Mouse (Mus musculus) adrenal gland, postnatal 14 days (tissue): ENCODE measurements around the gene Slc25a25. TPM values are rescaled to one million over a fixed set of nuclear protein-coding genes. Genes with fewer than 3 reads are reported as not detected.
A peak's percentile ranks its signal among the peaks of the same experiment; 100 is the strongest.
"Not testable (repeated sequence)": the region's sequence is repeated elsewhere in the genome, so short reads cannot be mapped to it uniquely, and the experiment has no call there.

Source experiments
- DNase-seq: peaks from one replicate; pipeline ENCODE4 v3.0.0; 2021; ENCODE audit warnings: mixed read lengths
- long read RNA-seq, 2 experiments: library from polyadenylated mRNA; stranded (forward); transcript quantifications; one replicate each; pipeline ENCODE4 v2.0.0; 2021
- total RNA-seq: library from RNA; stranded (reverse); gene quantifications from 2 replicates; pipeline ENCODE4 v1.2.3, GENCODE M21; 2021

The Slc25a25 gene
- 63.6 and 119 TPM in 2 replicates for total RNA-seq
- long read RNA-seq, experiment 1, transcript Slc25a25-203 (10 exons, 2,541 nt): major isoform, 84 of 150 reads
- long read RNA-seq, experiment 1, transcript Slc25a25-205 (10 exons, 3,278 nt): minor isoform, 37 of 150 reads
- long read RNA-seq, experiment 1, partial matches to known transcripts: 5 of 150 reads
- long read RNA-seq, experiment 1, other reads (novel, unspliced or antisense): 20 of 150 reads
- long read RNA-seq, experiment 2, transcript Slc25a25-205 (10 exons, 3,278 nt): minor isoform, 37 of 253 reads
- long read RNA-seq, experiment 2, transcript Slc25a25-203 (10 exons, 2,541 nt): major isoform, 177 of 253 reads
- long read RNA-seq, experiment 2, partial matches to known transcripts: 8 of 253 reads
- long read RNA-seq, experiment 2, other reads (novel, unspliced or antisense): 28 of 253 reads

DNA sequence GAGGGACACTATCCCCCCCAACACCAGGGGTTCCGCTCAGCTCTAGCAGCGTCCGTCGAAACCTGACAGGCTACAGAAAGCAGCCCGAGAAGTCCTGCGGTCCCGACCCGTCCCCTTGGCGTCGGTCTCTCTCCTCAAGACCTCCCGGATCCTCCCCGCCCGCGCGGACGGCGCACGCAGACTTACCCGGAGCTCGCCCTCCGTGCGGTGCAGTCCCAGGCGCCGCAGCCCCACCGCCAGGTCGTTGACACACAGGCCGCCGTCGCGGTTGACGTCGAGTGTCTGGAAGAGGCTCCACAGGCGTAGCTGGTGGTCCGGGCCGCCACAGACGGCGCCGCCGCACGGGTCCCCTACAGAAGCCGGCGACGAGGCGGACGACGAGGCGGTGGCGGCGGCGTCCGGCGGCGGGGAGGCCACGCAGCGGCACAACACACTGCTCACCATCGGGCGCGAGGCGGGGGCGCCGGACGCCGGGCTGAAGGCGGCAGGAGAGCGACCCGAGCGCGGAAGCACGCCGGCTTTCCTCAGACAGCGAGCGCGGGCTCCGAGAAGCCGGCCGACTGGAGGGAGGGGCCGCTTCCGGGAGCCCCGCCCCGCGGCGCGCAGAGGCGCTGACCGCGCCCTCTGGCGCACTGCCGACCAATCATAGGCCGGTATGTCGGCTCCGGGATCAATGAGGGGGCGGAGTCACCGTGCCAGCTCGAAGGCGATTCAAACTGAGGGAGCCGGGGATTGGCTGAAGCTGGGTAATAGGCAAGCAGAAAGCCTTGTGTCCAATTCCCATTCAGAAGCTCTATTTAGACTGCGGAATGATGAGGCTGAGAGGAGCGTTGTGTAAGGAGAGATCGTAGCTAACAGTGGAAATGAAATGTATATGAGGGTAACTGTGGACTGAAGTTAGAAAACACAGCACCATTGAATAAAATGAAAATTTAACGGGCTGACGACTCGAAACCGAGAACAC, at the start of gene Slc25a25:
Gene Slc25a25 (minus strand): TSS at position 565 of the 964 bp plus-strand sequence.
- DNase-seq: peak; percentile 99

DNA sequence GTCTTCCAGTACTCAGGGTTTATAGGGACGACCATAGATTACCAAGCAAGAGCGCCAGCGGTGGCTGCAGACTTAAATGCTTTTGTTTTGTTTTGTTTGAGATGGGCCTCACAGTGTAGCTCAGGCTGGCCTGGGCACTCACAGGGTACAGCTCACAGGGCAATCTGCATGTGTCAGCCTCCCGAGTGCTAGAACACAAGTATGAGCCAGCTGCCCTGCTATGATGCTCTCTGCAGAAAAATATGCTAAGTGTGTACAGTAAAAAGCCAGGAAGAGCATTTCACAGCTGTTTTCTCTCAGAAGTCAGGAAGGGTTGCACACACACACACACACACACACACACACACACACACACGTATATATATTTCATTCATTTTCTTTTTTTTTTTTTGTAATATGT, 49.2 kb upstream of the Slc25a25 start:
- no peak for DNase-seq

DNA sequence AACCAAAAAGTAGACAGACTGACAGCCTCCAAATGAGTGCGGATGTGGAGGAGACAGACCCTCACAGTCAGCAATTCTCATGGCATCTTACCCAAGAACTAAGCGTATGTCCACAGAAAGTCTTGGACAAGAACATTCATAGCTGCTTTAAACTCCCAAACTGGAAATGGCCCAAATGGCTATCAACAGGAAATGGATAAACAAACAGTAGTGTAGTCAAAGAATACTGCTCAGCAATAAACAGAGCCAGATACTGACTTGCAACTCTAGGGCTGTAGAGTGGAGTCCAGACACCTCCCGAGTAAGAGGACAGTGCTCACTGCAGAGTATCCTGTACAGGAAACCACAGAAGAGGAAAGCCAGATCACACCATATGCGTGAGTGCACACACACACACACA, 48.1 kb upstream of the Slc25a25 start:
- DNase-seq: no peak

DNA sequence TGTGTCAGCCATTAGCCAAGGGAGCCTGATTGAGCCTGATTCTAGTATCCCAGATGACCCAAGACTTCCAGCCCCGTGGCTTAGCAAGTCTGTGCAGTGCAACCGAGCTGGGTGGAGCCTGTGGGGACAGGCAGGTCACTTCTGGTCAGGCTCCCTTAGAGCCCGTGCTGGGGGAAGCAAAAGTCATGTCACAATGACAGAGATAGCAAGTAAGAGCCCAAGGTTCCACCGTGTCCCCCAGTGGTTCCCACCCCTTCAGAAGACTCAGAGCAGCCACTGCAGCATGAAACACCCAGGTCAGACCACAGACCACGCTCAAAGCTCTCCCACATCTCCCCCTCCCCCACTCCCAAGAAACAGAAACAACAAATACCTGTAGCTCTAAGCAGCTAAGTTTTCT, 44.9 kb upstream of the Slc25a25 start:
- DNase-seq: no peak

DNA sequence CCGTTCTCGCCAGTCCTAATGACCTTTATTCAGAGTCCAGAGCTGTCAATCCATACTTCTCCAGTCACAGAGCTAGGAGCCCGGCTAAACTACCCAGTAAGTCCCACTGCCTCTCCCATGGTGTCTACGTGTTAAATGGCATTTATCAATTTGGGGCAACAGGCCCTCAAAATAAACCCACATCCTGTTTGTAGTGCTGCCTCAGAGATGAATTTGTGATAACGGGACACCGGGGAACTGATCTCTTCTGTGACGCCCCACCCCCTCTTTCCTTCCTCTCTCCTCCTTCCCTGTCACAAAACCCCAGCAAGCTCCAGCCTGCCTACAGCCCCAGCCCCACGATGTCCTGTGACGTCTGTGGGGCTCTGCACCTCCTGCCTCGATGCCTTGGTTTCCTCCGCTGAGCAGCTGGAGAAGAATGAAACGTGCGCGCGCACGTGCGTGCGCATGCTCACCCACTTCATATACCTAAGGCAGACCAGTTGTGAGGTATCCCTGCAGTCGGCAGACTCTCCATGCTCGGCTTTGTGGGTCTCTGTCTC, 44.0 kb upstream of the Slc25a25 start:
- peak; percentile 61 for DNase-seq

DNA sequence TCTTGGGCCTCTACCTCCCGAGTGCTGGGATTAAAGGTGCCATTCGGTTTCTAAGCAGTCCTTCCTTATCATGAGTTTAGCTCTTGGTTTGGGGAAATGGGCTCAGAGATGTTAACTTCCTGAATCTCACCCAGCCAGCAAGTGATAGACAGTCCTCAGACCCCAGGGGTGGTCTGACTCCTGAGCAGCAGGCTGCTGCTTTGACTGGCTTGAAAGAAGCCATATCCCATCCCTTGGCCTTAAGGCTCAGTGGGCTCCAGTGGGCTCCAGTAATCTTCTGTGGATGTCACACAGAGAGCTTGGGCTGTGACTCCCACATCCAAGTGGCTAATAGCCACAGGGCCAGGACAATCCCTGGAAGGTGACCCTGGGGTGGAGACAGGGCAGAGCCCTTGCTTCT, 43.3 kb upstream of the Slc25a25 start:
- no peak for DNase-seq

DNA sequence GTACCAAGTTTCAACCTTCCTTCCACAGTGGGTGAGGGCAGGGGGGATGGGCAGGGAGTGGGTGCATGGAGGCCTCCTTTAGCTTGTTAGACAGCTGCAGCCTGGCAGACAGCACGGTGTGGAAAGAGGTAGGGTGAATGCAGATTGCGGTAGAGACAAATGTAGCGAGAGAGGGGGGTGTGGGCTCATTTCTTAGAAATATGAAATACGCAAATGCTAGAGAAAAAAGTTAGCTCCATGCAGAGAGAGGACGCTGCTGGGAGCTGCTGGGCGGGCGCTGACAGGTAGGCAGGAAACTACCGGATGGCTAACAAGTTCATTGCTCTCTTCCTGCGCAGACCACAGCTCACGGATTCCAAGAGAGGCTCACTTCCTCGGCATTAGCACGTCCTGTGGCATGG, 42.1 kb upstream of the Slc25a25 start:
- no peak for DNase-seq

DNA sequence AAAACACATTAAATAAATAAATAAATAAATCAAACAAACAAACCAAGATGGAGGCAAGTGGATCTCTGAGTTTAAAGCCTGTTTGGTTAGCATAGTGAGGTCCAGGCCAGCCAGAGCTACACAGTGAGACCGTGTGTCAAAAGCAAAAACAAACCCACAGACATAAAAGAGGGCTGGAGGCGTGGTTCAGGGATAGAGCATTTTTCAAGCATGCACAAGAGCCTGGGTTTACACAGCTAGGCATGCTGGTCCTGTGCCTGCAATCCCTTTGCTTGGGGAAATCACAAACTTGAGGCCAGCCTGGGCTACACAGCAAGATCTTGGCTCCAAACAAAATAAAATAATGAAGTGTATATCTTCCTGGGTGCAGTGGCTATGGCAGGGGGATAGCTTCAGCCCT, 41.4 kb upstream of the Slc25a25 start:
- DNase-seq: no peak

DNA sequence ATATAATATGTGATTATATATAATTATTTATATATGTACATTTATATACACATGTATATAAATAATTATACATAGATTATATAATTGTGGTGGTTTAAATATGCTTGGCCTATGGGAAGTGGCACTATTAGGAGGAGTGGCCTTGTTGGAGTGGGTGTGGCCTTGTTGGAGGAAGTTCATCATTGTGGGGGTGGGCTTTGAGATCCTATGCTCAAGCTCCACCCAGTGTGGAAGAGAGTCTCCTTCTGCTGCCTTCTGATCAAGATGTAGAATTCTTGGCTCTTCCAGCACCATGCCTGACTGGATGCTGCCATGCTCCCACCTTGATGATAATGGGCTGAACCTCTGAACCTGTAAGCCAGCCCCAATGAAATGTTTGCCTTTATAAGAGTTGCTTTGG, 39.5 kb upstream of the Slc25a25 start:
- DNase-seq: not testable (repeated sequence)

DNA sequence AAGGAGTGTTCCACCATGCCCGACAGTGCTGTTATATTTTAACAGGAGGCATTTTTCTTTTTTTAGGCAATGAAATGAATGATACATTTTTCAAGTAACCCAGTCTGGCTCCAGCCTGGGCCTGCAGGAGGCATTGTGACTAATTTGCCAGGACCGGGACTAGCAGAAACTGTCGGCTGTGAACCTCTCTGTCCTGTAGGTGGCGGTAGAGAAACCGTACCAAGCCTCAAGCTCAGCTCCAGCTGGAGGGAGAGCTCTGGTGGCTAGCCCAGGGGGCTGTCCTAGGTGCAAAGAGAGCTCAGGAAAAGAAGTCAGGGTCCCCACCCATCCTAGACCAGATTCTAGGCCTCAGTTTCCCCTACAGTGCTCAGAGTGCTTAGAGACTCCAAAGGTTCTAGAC, 37.4 kb upstream of the Slc25a25 start:
- peak; percentile 88 for DNase-seq

DNA sequence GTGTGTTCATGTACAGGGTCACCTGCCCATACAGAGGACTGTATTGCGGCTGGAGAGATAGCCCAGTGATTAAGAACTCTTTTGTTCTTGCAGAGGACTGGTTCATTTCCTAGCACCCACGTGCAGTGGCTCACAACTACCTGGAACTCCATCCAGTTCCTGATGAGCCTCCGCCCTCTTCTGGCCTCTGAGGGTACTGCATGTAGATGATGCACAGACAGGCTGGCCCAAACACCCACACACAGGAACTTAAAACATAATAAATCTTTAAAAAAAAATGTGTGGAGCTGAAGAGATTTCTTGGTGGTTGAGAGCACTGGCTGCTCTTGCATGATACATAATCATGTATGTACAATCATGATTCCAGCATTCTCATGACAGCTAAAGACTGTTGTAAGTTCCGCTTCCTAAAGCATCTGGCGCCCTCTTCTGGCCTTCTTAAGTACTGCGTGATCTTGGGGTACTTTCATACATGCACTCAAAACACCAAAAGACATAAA, 35.9 kb upstream of the Slc25a25 start:
- DNase-seq: peak; percentile 94

DNA sequence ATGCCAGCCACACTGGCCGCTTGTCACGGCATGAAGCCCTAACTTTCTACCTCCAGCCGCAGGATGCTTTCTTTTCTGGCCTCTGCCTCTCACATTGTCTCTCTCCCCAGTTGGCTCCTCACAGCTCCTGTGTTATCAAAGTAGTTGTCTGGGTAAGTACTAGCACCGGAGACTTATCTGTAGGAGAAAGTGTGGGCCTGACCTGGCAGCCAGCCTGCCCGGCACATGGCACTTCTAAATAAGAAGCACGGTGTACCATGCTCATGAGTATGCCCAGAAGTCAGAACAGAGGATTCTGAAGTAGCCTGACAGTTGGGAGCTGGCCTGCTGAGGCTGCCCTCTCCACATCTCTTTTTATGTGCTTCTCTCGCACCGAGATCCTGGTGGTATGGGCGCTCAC, 34.9 kb upstream of the Slc25a25 start:
- no peak for DNase-seq

DNA sequence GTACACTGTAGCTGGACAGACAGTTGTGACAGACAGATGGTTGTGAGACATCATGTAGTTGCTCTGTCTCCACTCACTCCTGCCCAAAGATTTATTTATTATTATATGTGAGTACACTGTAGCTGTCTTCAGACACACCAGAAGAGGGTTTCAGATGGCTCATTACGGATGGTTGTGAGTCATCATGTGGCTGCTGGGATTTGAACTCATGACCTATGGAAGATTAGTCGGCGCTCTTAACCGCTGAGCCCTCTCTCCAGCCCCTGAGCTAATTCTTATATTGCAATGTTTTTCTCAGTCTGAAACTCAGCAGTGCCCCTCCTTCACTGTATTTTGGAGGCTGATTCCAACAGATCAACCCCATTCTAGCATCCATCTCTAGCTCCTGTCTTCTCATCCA, 34.5 kb upstream of the Slc25a25 start:
- DNase-seq: no peak

DNA sequence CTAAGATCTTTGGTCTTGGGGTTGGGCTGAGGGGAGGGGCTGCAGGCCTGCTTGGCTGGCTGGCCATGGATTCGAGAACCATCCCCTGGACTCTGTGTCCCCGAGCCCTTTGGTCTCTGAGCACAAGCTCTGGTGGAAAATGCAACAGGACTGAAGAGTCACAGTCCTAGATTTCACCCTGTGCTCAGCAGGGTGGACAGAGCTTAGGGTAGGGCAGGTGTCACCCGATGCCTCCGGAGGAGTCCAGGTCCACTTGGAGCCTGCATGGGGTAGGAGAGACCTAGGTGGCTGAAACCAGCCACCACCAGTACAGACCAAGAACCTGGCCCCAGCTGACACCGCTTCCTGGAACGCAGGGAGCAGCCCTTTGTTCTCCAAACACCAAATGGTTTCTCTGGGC, 33.7 kb upstream of the Slc25a25 start:
- no peak for DNase-seq

DNA sequence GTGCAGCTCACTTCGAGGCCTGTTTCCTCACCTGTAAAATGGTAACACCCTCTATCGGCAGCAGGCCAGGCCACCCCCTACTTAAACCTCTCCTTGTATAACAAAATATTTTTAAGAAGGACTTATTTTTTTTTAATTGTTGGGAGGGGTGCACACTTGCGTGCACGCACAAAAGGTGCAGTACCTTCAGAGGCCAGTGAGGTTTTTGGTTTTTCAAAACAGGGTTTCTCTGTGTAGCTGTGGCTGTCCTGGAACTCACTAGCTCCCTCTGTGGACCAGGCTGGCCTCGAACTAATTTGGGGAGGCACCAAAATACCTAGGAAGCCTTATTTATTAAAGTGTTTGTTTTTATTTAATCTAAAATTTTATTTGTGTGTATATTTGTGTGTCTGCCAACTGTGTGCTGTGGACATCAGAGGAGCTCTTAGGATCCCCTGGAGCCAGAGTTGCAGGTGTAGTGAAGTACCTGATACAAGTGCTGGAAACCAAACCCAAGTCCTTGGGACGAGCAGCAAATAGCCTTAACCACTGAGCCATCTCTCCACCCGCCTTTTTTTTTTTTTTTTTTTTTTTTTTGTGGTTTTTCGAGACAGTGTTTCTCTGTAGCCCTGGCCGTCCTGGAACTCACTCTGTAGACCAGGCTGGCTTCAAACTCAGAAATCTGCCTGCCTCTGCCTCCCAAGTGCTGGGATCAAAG, 32.1 kb upstream of the Slc25a25 start:
- no peak for DNase-seq

DNA sequence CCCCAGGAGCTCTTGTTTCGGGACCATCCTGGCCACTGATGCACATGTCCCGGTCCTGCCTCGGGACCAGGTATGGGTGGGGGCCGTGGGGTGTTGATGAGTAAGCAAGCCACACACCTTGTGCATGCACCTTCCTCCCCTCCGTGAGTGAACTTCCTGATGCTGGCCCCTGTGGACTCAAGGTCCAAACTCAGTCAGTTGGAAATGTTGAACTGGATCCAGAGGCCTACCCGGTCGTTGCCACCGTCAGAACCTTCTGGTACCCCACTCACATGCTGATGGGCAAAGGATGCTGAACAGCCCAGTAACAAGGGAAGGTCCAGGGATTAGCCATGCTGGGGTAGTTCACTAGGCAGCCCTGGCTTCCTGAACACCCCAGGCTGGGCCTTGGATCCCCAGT, 31.1 kb upstream of the Slc25a25 start:
- no peak for DNase-seq

DNA sequence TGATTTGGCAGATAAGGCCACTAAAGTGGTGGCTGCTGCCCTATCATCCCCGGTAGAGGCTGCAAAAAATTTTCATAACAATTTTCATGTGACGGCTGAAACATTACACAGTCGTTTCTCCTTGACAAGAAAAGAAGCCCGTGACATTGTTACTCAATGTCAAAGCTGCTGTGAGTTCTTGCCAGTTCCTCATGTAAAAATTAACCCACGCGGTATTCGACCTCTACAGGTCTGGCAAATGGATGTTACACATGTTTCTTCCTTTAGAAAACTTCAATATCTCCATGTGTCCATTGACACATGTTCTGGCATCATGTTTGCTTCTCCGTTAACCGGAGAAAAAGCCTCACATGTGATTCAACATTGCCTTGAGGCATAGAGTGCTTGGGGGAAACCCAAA, 24.1 kb upstream of the Slc25a25 start:
- not testable (repeated sequence) for DNase-seq

DNA sequence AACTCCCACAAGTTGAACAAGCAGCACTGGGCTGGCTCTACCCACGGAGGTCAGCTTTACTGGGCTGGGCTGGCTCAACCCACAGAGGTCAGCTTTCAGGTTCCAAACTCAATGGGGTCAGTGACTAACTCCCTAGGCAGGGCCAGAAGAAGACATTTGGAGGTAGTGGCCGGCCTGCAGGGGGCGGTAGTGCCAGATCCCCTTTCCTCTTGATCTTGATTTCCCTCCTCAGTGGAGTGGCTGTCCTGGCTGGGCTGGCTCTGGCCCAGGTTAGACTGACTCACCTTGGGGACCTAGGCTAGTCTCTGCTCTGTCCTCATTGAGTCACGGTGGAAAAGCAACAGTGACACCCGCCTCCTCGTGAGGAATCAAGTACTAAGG, 20.4 kb upstream of the Slc25a25 start:
- DNase-seq: peak; percentile 81

DNA sequence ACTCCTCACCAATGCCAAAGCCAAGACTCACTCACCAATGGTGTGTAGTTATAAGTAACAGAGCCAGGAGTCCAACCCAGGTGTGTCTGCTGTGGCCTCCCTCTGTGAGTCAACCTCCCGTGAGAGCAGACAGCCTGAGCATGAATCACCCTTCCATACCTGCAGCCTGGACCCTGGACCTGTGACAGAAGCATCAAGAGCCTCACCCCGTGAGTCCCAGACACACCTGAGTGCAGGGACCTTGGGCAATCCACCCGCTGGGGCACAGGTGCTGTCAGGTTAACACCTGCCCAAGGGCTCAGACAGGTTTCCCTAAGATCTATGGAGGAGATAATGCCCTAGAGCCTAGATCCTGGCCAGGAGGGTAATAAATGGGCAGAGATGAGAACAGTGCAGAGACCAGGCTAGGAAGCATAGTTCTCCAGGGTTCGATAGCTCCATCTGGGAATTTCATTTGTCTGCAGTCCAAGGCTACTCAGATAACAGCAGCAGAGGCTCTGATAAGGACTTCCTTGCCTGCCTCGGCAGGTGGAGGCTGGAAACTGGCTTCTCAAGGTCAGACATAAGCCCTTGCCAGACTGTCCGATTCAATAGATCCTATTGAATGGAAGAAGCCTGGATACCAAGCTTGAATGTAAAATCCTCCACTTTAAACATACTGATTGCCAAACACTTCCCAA, 19.9 kb upstream of the Slc25a25 start:
- DNase-seq: no peak

DNA sequence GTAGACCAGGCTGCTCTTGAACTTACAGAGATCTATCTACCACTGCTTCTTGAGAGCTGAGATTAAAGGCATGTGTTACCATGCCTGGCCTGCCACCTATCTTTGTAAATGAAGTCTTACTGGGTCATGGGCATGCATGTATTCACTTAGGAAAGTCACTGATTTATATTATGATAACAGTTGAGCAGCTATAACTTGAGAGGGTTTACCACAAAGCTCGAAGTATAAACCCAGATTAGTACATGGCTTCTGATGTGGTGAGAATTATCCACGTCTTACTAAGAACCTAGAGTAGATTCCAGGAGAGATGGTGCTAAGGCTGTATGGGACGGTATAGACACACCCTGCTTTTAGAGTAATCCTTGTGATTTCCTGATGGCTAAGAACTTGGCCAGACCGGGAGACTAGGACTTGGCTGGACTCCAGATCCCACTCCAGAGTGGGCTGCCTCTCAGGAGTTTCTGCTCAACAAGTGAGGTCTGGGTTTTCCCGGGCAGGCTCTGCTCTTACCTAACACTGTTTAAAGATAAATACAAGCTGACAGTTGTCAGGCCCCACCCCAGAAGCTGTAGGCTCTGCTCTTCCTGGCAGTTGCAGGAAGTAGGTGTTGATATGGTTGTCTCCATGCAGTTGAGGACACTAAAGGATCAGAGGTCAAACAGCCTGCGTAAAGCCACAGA, 13.1 kb upstream of the Slc25a25 start:
- no peak for DNase-seq

DNA sequence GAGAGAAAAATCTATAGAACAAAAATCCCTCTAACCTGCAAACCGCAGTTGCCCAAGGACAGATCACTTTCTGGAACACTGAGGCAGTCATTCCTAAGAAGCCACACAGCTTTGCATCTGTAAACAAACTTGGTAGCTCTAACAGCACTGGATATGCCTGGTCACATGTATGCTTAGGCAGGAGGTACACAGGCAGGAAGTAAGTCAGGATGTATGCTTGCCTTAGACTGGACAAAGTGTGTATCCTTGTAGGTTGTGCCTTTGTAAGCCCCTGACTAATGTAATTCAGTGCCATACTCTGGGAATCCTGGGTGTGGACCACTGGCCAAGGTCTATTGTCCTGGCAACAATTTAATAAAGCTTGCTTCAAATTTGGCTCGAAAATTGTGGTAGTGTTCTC, 12.5 kb upstream of the Slc25a25 start:
- DNase-seq: no peak
